Mouse (Mus musculus): ENCODE measurements around the gene Cfap299.

GRCm38 (mm10) chr5:98438686-98439085 is 109.6 kb downstream of the Cfap299 start:
- no peak for TF ChIP-seq CTCF (IDR thresholded peaks at IDR 0.05; ENCODE audit: borderline replicate concordance, extremely low read depth, insufficient read depth, insufficient read length)
- no peak for TF ChIP-seq POLR2A (IDR thresholded peaks at IDR 0.05; ENCODE audit: borderline replicate concordance, extremely low read depth, insufficient read depth, insufficient read length, poor library complexity, severe bottlenecking)

All from brain, embryonic 14.5 days (tissue).